Mouse (Mus musculus) myocyte (in vitro differentiated cells): Measurements from ENCODE around the gene Gm29776. TPM values are rescaled to one million over a fixed set of nuclear protein-coding genes. Genes with fewer than 3 reads are reported as not detected.
A peak's percentile ranks its signal among the peaks of the same experiment; 100 is the strongest.

Experiments
- H3K27me3 ChIP-seq: one replicate; pipeline ENCODE4 v1.6.1; 2011; ENCODE audit not compliant: control insufficient read depth, insufficient read depth, insufficient read length
- H3K36me3 ChIP-seq: one replicate; pipeline ENCODE4 v1.6.1; 2011; ENCODE audit not compliant: control insufficient read depth, insufficient read depth
- H3K4me2 ChIP-seq: one replicate; pipeline ENCODE4 v1.6.1; 2011; ENCODE audit warnings: low read depth, control low read depth
- H3K4me3 ChIP-seq: one replicate; pipeline ENCODE4 v1.5.1; 2011; ENCODE audit warnings: mild to moderate bottlenecking, control low read depth, moderate library complexity
- H3K79me2 ChIP-seq: one replicate; pipeline ENCODE4 v1.6.1; 2011; ENCODE audit not compliant: control insufficient read depth, insufficient read depth
- H3ac ChIP-seq: one replicate; pipeline ENCODE4 v1.6.1; 2011; ENCODE audit not compliant: control insufficient read depth, insufficient read length
- CEBPB ChIP-seq: IDR thresholded peaks from 2 replicates; pipeline ENCODE4 v1.6.1; 2011; ENCODE audit warnings: mild to moderate bottlenecking, moderate library complexity; ENCODE audit not compliant: poor library complexity, insufficient read depth, severe bottlenecking
- E2F4 ChIP-seq: IDR thresholded peaks from one replicate; pipeline ENCODE4 v1.6.1; 2011; ENCODE audit warnings: mild to moderate bottlenecking, control low read depth, moderate library complexity; ENCODE audit not compliant: insufficient read depth
- MAX ChIP-seq: IDR thresholded peaks from one replicate; pipeline ENCODE4 v1.6.1; 2011; ENCODE audit warnings: low read depth, mild to moderate bottlenecking, control low read depth
- MYOD1 ChIP-seq, 3 experiments: IDR thresholded peaks; one replicate each; pipeline ENCODE4 v1.6.1; 2011; ENCODE audit warnings: control low read depth in 2 of 3, low read depth in 2 of 3, mild to moderate bottlenecking in 2 of 3, moderate library complexity in 1 of 3; ENCODE audit not compliant: insufficient read length in 2 of 3, control insufficient read depth in 1 of 3
- MYOG ChIP-seq, 3 experiments: IDR thresholded peaks; one replicate each; pipeline ENCODE4 v1.6.1; 2011; ENCODE audit warnings: control low read depth in 2 of 3, low read depth in 2 of 3, mild to moderate bottlenecking in 2 of 3; ENCODE audit not compliant: insufficient read length in 2 of 3, control insufficient read depth in 1 of 3, insufficient read depth in 1 of 3
- POLR2A ChIP-seq: IDR thresholded peaks from one replicate; pipeline ENCODE4 v1.6.1; 2011; ENCODE audit warnings: low read depth, mild to moderate bottlenecking, control low read depth, moderate library complexity; ENCODE audit not compliant: insufficient read length
- POLR2AphosphoS2 ChIP-seq: IDR thresholded peaks from one replicate; pipeline ENCODE4 v1.6.1; 2011; ENCODE audit warnings: low read depth, control low read depth; ENCODE audit not compliant: insufficient read length
- REST ChIP-seq: IDR thresholded peaks from one replicate; pipeline ENCODE4 v1.6.1; 2011; ENCODE audit warnings: mild to moderate bottlenecking, control low read depth, moderate library complexity; ENCODE audit not compliant: insufficient read depth, insufficient read length
- SRF ChIP-seq: IDR thresholded peaks from one replicate; pipeline ENCODE4 v1.6.1; 2011; ENCODE audit warnings: low read depth; ENCODE audit not compliant: control insufficient read depth, insufficient read length
- TCF12 ChIP-seq: IDR thresholded peaks from one replicate; pipeline ENCODE4 v1.6.1; 2011; ENCODE audit warnings: mild to moderate bottlenecking, control low read depth; ENCODE audit not compliant: poor library complexity, insufficient read depth, severe bottlenecking
- TCF3 ChIP-seq: IDR thresholded peaks from one replicate; pipeline ENCODE4 v1.6.1; 2011; ENCODE audit warnings: low read depth, control low read depth; ENCODE audit not compliant: insufficient read length
- USF1 ChIP-seq: IDR thresholded peaks from one replicate; pipeline ENCODE4 v1.6.1; 2011; ENCODE audit warnings: low read depth, mild to moderate bottlenecking, control low read depth, moderate library complexity
- polyA plus RNA-seq: library from polyadenylated mRNA; unstranded; fragments of >200 nt; fragmentation: generic; extraction: Trizol; gene quantifications from one replicate; pipeline ENCODE4 v1.2.1, GENCODE M21; 2012; ENCODE audit warnings: missing spikeins

Gm29776 gene
- polyA plus RNA-seq, 1 experiment = 0.04 TPM

- Histone ChIP-seq H3K79me2 (no peaks in the 10 kb centered on the region), H3K27me3 (peaks cover 35% of the 10 kb centered on the region), H3ac (no peak overlapping the region), H3K4me2 (no peak overlapping the region), H3K4me3 (no peak overlapping the region), H3K36me3 (no peaks in the 10 kb centered on the region)
- TF ChIP-seq MYOD1 (IDR thresholded peaks at IDR 0.05; ENCODE audit: control insufficient read depth in 1 of 3, insufficient read length in 2 of 3, low read depth in 2 of 3) (peak in 1 of 3 experiments; percentile 46), CEBPB (no peak), MYOG (IDR thresholded peaks at IDR 0.05; ENCODE audit: control insufficient read depth in 1 of 3, insufficient read depth in 1 of 3, insufficient read length in 2 of 3, low read depth in 2 of 3) (peak in 1 of 3 experiments; percentile 16), REST (no peak), TCF3 (no peak)
Observed at GRCm38 (mm10) chr14:54720654-54721350, 22.2 kb upstream of the Gm29776 start.

DNA sequence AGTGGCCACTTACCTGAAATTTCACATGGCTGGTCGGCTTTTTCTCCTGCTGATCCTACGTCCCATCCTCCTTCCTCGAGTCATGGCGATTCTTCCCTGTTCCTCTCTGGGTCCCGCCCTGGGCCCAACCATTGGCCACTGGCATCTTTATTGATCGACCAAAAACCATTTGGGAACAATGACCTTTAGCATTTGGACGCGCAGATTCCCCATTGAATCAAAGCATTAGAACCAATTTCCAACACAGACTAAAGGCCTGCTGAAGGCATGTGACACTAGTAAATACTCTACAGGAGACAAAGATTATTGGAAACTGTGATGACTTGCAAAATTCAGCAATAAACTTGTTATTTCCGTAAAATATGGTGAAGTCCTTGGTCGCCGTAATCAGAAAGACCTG is 21.4 kb upstream of the Gm29776 start:
- Histone ChIP-seq H3K4me3 (no peak overlapping the region), H3K27me3 (peaks cover 33% of the 10 kb centered on the region), H3K4me2 (no peak overlapping the region), H3ac (no peak overlapping the region), H3K36me3 (no peaks in the 10 kb centered on the region), H3K79me2 (no peaks in the 10 kb centered on the region)
- TF ChIP-seq POLR2AphosphoS2 (no peak), TCF3 (no peak), MYOD1 (IDR thresholded peaks at IDR 0.05; ENCODE audit: control insufficient read depth in 1 of 3, insufficient read length in 2 of 3, low read depth in 2 of 3) (no peak), MAX (no peak), POLR2A (no peak), E2F4 (no peak), TCF12 (no peak), USF1 (no peak), MYOG (IDR thresholded peaks at IDR 0.05; ENCODE audit: control insufficient read depth in 1 of 3, insufficient read depth in 1 of 3, insufficient read length in 2 of 3, low read depth in 2 of 3) (no peak), CEBPB (no peak)

GRCm38 (mm10) chr14:54715402-54715801 is 16.8 kb upstream of the Gm29776 start:
- H3K4me3 ChIP-seq = no peak overlapping the region
- H3K36me3 ChIP-seq = no peaks in the 10 kb centered on the region
- TF ChIP-seq MYOD1 (IDR thresholded peaks at IDR 0.05; ENCODE audit: control insufficient read depth in 1 of 3, insufficient read length in 2 of 3, low read depth in 2 of 3) = peak; percentile 16 to 80 (median 62)
- TF ChIP-seq MAX = no peak
- TF ChIP-seq MYOG (IDR thresholded peaks at IDR 0.05; ENCODE audit: control insufficient read depth in 1 of 3, insufficient read depth in 1 of 3, insufficient read length in 2 of 3, low read depth in 2 of 3) = no peak
- no peaks in the 10 kb centered on the region for H3K79me2 ChIP-seq
- peak overlapping the region; percentile 64 for H3K4me2 ChIP-seq
- H3ac ChIP-seq = no peak overlapping the region
- peaks cover 22% of the 10 kb centered on the region for H3K27me3 ChIP-seq

- Histone ChIP-seq H3K4me3 (no peak overlapping the region), H3K4me2 (peak overlapping the region; percentile 64), H3ac (no peak overlapping the region), H3K79me2 (no peaks in the 10 kb centered on the region), H3K27me3 (peaks cover 29% of the 10 kb centered on the region), H3K36me3 (no peaks in the 10 kb centered on the region)
- TF ChIP-seq SRF (no peak), MAX (no peak), MYOD1 (IDR thresholded peaks at IDR 0.05; ENCODE audit: control insufficient read depth in 1 of 3, insufficient read length in 2 of 3, low read depth in 2 of 3) (no peak), POLR2AphosphoS2 (no peak), E2F4 (no peak), TCF3 (no peak), REST (no peak), CEBPB (no peak), TCF12 (no peak), MYOG (IDR thresholded peaks at IDR 0.05; ENCODE audit: control insufficient read depth in 1 of 3, insufficient read depth in 1 of 3, insufficient read length in 2 of 3, low read depth in 2 of 3) (no peak), USF1 (no peak), POLR2A (no peak)
Observed at GRCm38 (mm10) chr14:54714617-54715081, 16.0 kb upstream of the Gm29776 start.

DNA sequence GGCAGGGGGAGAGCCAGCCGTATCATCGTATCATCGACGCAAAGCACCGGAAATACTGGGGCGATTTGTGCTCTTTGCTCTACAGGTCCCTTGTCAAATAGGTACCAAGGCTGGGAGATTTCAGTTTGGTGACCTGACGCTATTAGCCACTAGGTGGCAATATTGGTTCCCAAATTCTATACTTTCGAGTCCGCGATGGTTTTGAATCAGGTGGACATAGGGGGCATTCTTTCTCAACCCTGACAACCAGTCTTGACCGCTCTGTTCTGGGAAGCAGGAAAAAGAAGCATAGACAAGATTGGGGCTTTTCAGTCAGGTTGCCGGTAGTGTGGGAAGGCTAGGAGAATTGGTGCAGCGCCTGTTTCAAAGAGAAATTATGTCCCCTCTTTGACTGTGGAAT is 15.5 kb upstream of the Gm29776 start:
- Histone ChIP-seq H3K4me2 (peak overlapping the region; percentile 64), H3K4me3 (no peak overlapping the region), H3K27me3 (peaks cover 32% of the 10 kb centered on the region), H3ac (no peak overlapping the region), H3K36me3 (no peaks in the 10 kb centered on the region), H3K79me2 (no peaks in the 10 kb centered on the region)
- TF ChIP-seq POLR2AphosphoS2 (no peak), REST (no peak)
